Mouse (Mus musculus): ENCODE measurements around the gene Ano6. TPM values are rescaled to one million over a fixed set of nuclear protein-coding genes. Genes with fewer than 3 reads are reported as not detected.

Gene Ano6
- polyA plus RNA-seq, 1 experiment: 24.4 TPM

DNA sequence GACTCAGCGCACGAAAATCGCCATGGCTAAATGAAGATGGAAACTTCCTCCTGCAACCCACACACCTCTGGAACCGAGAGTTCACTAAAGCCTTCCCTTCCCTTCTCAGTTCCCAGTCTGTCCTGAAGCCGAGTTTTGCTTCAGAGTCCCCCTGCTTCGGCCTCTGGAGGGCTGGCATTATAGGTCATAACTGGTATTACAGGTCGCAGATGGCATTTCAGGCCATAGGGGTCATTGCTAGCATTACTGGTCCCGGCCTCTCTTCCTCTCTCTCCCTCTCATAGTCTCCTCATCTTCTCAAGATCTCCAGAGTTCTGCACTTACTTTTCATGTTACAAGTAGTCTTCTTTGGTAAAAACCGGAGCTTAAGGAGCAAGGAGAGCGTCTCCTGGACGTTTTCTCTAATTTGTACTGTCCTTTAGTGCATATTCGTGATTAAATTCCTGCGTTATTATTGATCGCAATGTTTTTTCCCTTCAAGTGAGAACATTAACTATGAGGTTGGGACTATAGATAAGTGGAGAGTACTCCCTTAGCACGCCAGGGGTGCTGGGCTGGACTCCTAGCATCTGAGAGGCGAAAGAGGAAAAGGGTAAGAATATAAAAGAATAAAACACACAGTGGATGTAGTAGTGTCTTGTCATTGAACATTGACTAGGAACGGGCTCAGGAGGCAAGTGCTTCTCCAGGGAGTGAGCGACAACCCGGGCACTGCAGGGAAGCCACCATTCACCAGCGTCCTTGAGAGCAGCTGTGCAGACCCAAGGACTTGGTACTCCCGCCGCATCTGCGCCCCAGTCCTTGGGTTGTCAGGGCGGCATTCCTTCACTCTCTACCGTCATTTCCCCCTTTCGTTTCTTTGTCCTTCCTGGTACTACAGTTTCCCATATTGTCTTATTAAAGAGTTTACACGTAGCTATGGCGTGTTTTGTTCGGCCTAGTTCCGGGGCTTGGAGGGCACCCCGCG lies 798 bp upstream of the Ano6 start:
- peak overlapping the region; percentile 81 for H3K4me3 ChIP-seq (replicated peaks; ENCODE audit: control insufficient read depth, low read depth, low read length)
- TF ChIP-seq POLR2A (IDR thresholded peaks at IDR 0.05; ENCODE audit: borderline replicate concordance, control insufficient read depth, low read depth, low read length) (no peak), CTCF (IDR thresholded peaks at IDR 0.05; ENCODE audit: control insufficient read depth, insufficient read depth, low read length) (no peak)
- WGBS: 30% methylated on average over 32 of the region's 32 CpGs
- peak overlapping the region; percentile 78 for H3K27ac ChIP-seq (ENCODE audit: control insufficient read depth, insufficient read depth, low read depth, low read length, poor library complexity)
- peaks cover 4% of the 10 kb centered on the region for H3K4me1 ChIP-seq (ENCODE audit: control insufficient read depth, insufficient read depth, low read length)

DNA sequence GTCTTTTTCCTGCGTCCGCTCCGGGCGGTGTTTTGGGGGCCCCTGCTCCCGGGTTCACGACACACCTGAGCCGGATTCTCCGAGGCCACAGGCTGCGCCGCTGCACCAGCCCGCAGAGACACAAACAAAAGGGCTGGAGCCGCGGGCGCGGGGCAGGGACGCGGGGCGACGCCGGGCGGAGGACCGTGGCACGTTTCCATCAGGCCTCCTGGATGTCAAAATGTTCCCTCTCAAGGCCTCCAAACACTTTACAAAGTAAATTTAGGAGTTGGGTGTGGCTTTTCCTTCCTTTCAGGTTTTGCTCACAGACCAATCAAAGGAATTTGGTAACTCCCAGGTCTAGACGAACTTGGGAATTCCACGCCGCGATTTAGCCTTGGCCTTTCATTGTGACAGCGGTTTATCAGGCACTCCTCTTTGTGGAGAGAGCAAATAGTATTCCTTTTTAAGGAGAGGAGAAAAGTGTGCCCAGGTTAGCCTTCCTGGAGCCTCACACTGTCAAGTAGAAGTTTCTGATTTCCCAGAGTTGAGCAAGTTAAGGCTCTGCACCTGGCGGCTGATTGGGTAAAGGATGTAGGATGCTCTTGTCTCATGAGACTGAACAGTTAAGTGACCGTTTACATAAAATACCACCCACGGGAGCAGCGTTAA lies 623 bp downstream of the Ano6 start:
- peak overlapping the region; percentile 75 for H3K4me3 ChIP-seq (replicated peaks; ENCODE audit: control insufficient read depth, low read depth, low read length)
- TF ChIP-seq POLR2A (IDR thresholded peaks at IDR 0.05; ENCODE audit: borderline replicate concordance, control insufficient read depth, low read depth, low read length): no peak
- 3% methylated on average over 32 of the region's 32 CpGs for WGBS
- H3K4me1 ChIP-seq (ENCODE audit: control insufficient read depth, insufficient read depth, low read length): peaks cover 5% of the 10 kb centered on the region
- peak overlapping the region; percentile 48 for H3K27ac ChIP-seq (ENCODE audit: control insufficient read depth, insufficient read depth, low read depth, low read length, poor library complexity)

DNA sequence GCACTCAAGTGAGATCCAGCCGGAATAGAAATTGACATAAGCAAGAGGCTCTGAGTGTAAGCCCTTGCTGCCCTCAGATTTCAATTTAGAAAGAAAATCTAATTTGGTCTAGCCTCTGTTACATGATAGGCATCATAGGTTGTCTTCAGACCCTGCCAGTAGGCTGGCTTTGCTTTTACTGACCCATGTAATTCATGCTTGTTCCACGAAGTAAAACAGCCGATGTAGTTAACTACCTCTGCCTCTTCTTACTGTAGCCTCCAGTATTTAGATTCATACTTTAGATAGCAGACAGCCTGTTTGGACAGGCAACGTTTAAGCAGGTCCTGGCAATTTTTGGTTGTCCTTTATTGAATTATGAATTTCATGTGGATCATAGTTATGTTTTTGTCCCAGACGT lies 1.2 kb downstream of the Ano6 start:
- H3K4me3 ChIP-seq (replicated peaks; ENCODE audit: control insufficient read depth, low read depth, low read length): no peak overlapping the region

DNA sequence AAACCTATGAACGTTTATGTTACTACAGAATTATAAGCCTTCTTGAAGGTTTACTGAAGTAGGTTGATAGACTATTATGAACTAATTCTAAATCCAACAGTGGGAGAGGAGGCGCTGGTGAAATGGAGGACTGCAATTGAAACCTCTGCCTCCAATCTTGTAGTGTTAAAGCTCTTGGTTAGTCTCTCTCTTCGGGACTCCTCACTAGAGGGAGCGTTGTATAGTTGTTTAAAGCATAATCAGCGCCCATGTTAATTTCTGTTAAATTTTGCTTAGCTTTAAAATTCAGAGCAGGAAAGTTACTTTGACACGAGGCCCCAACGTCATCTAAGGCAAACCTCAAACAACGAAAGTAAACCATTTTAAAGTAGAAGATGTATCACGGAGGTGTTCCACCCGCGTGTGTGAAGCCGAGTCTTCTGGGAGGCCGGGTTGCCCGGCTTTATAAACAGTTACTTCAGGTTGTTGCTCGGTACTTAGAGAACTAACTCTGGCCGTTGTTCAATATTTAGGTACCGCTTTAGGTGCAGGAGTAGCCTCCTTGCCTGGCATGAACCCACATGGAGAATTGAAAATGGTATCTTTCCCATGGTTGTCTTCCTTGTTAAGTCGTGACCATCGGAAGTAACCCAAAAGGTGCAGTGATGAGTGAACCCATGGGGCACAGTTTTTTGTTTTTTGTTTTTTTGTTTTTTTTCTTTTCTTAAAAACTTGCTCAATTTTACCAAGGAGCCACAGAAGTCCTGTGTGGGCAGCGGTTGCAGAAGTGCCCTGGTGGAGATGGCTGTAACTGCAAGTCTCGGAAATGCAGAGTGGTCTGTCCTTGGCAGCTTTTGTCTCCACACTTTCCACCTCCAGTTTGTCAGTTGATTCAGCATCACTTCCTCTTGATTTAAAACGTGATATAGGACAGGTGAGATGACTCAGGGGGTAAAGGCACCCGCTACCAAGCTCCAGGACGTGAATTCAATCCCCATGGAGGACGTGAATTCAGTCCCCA lies 1.9 kb downstream of the Ano6 start:
- 61% methylated on average over 25 of the region's 25 CpGs for WGBS
- TF ChIP-seq POLR2A (IDR thresholded peaks at IDR 0.05; ENCODE audit: borderline replicate concordance, control insufficient read depth, low read depth, low read length) (no peak), CTCF (IDR thresholded peaks at IDR 0.05; ENCODE audit: control insufficient read depth, insufficient read depth, low read length) (peak; percentile 48)
- Histone ChIP-seq H3K4me1 (ENCODE audit: control insufficient read depth, insufficient read depth, low read length) (peaks cover 8% of the 10 kb centered on the region), H3K4me3 (replicated peaks; ENCODE audit: control insufficient read depth, low read depth, low read length) (no peak overlapping the region), H3K27ac (ENCODE audit: control insufficient read depth, insufficient read depth, low read depth, low read length, poor library complexity) (no peak overlapping the region)

More for the DNA sequence above, 1.2 kb downstream of the Ano6 start:
- Histone ChIP-seq H3K27ac (ENCODE audit: control insufficient read depth, insufficient read depth, low read depth, low read length, poor library complexity) (no peak overlapping the region), H3K4me1 (ENCODE audit: control insufficient read depth, insufficient read depth, low read length) (peaks cover 5% of the 10 kb centered on the region)
- 47% methylated on average over 5 of the region's 5 CpGs for WGBS
- TF ChIP-seq POLR2A (IDR thresholded peaks at IDR 0.05; ENCODE audit: borderline replicate concordance, control insufficient read depth, low read depth, low read length) (no peak), CTCF (IDR thresholded peaks at IDR 0.05; ENCODE audit: control insufficient read depth, insufficient read depth, low read length) (no peak)

DNA sequence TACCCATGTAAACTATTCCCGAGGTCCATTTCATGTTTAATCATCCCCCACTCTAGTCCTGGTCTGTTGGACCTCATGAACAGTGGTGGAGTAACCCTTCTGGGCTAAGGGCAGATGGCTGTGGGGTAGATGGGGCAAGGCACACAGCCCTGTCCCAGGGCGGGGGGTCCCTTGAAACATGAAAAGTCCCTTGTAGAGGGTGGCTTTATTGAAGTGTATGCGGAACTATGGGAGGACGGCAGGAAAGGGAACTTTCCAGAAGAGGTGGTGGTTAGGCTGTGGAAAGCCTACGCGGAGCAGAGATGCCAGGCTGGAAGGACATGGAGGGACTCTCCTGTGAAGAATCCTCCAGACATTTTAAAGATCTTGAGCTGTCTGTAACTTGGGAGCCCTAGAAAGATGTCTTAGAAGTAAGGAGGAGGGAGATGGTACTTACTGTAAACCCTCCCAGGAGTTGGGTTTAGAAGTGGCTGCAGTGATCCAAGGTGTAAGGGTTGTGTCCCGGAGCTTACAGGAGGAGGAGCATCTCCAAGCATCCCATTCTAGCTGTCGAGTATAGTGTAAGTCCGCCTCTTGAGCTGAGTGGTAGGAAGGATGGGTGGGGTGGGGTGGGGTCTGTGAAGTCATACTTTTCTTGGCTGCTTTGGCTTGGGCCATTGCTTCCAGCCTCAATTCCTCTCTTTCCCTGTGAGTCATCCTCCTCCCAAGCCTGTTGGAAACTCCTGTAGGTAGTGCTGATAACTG lies 3.3 kb downstream of the Ano6 start:
- TF ChIP-seq CTCF (IDR thresholded peaks at IDR 0.05; ENCODE audit: control insufficient read depth, insufficient read depth, low read length) (no peak), POLR2A (IDR thresholded peaks at IDR 0.05; ENCODE audit: borderline replicate concordance, control insufficient read depth, low read depth, low read length) (no peak)
- Histone ChIP-seq H3K4me1 (ENCODE audit: control insufficient read depth, insufficient read depth, low read length) (peaks cover 9% of the 10 kb centered on the region), H3K27ac (ENCODE audit: control insufficient read depth, insufficient read depth, low read depth, low read length, poor library complexity) (peak overlapping the region; percentile 14; the same call in 1 of the 2 replicates), H3K4me3 (replicated peaks; ENCODE audit: control insufficient read depth, low read depth, low read length) (no peak overlapping the region)
- WGBS: 78% methylated on average over 9 of the region's 9 CpGs

DNA sequence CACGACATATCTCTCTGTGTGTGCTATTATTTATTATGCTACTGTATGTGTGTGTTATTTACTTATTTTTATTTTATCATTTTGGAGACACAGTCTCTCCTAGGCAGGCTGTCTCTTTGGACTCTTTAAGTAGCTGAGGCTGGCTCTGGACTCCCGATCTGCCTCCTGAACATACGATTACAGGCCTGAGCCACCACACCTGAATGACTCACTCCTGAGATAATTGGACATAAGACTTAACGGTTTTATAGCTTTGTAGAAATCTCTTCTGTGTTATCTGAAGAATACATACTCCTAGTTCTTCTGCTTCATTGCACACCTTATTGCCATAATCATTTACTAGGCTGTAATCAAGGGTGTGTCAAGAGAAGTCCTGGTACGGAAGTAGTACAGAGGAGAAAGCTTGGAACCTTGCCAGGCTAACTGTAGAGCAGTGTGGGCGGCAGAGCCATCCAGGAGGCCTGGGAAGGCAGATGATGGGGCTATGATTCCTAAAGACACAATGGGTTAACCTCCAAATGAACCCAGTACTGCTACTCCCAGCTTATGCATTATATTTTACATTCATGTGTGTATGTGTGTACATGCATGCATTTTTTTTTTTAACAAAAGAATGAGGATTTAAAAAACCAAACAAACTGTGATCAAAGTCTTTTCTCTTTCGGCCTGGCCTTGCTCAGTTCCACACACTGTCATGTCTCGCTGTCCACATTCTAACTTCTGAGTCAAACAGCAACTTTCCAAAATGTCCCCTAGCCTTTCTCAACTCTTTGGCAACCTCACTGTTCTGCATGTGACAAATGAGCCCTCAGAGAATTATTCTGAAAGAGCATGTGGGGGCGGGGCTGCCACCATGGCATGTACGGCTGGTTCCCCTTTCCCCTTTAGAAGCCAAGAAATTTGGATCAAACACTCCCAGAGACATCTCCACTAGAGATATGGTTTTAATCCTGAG lies 4.2 kb downstream of the Ano6 start:
- Histone ChIP-seq H3K4me3 (replicated peaks; ENCODE audit: control insufficient read depth, low read depth, low read length) (no peak overlapping the region), H3K4me1 (ENCODE audit: control insufficient read depth, insufficient read depth, low read length) (peaks cover 11% of the 10 kb centered on the region), H3K27ac (ENCODE audit: control insufficient read depth, insufficient read depth, low read depth, low read length, poor library complexity) (peak overlapping the region; percentile 47; the same call in 1 of the 2 replicates)
- WGBS: 41% methylated on average over 10 of the region's 10 CpGs
- TF ChIP-seq CTCF (IDR thresholded peaks at IDR 0.05; ENCODE audit: control insufficient read depth, insufficient read depth, low read length) (no peak), POLR2A (IDR thresholded peaks at IDR 0.05; ENCODE audit: borderline replicate concordance, control insufficient read depth, low read depth, low read length) (no peak)

Data from bone marrow, adult 2 months (tissue).